Mouse (Mus musculus) cerebellum, adult 11 months (tissue): Measurements from ENCODE around the gene Mapkap1.

Experiments
- DNase-seq: peaks from one replicate; pipeline ENCODE4 v3.0.0; 2022

Mapkap1 gene

GRCm38 (mm10) chr2:34638955-34639650, 232.5 kb downstream of the Mapkap1 start:
- peak; percentile 77 for DNase-seq

- no peak for DNase-seq
Observed at GRCm38 (mm10) chr2:34639725-34640124, 233.2 kb downstream of the Mapkap1 start.

- no peak for DNase-seq
Observed at GRCm38 (mm10) chr2:34642351-34642750, 235.8 kb downstream of the Mapkap1 start.

GRCm38 (mm10) chr2:34644571-34645526, 238.3 kb downstream of the Mapkap1 start:
- DNase-seq = no peak

GRCm38 (mm10) chr2:34645851-34646540, 239.4 kb downstream of the Mapkap1 start:
- no peak for DNase-seq

GRCm38 (mm10) chr2:34646541-34646865, 239.9 kb downstream of the Mapkap1 start:
- DNase-seq = no peak

- no peak for DNase-seq
Observed at GRCm38 (mm10) chr2:34647410-34647809, 240.8 kb downstream of the Mapkap1 start.

GRCm38 (mm10) chr2:34667820-34668219, 261.2 kb downstream of the Mapkap1 start:
- no peak for DNase-seq

GRCm38 (mm10) chr2:34668440-34669191, 262.0 kb downstream of the Mapkap1 start:
- no peak for DNase-seq

- no peak for DNase-seq
Observed at GRCm38 (mm10) chr2:34669203-34669746, 262.7 kb downstream of the Mapkap1 start.

- no peak for DNase-seq
Observed at GRCm38 (mm10) chr2:34670470-34670869, 263.9 kb downstream of the Mapkap1 start.

GRCm38 (mm10) chr2:34671385-34672026, 264.9 kb downstream of the Mapkap1 start:
- DNase-seq = peak; percentile 48

GRCm38 (mm10) chr2:34673846-34674245, 267.3 kb downstream of the Mapkap1 start:
- peak; percentile 58 for DNase-seq
